Mouse (Mus musculus) MEL (cell line): Measurements from ENCODE around the gene Drosha.

Experiments used
- MAFK ChIP-seq: IDR thresholded peaks from 2 replicates; pipeline ENCODE4 v1.6.1; 2011; ENCODE audit warnings: low read depth, mild to moderate bottlenecking, low read length, improper control_type of control experiment, borderline replicate concordance
- MAX ChIP-seq: IDR thresholded peaks from 2 replicates; pipeline ENCODE4 v1.6.1; 2011; ENCODE audit warnings: low read length, improper control_type of control experiment

DNA sequence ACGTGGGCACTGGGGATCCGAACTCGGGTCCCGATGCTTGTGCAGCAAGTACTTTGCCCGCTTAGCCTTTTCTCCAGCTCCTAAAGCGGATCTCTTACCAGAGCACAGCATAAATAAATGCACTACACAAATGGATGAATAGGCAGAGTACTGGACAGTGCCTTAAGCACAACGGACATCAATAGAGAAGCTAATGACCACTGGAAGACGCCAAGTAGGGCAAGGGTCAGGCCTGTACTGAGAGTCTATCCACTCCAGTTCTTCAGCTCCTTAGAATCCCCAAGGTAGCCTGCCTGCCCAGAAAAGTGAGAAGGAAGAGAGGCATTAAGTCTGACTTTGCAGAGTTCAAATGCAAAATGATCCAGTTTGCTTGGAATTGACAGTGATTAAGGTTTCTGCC, 147.8 kb downstream of the Drosha start:
- TF ChIP-seq MAFK (no peak), MAX (no peak)
